Mouse (Mus musculus) layer of hippocampus, postnatal 10 days (tissue): ENCODE data around the gene Zfp128. TPM values are rescaled to one million over a fixed set of nuclear protein-coding genes. Genes with fewer than 3 reads are reported as not detected.
"Not testable (repeated sequence)": the region's sequence is repeated elsewhere in the genome, so short reads cannot be mapped to it uniquely, and the experiment has no call there.

Experiments used
- DNase-seq, 2 experiments: peaks; one replicate each; pipeline ENCODE4 v3.0.0; 2021; ENCODE audit warnings: low spot score in 2 of 2
- total RNA-seq, 2 experiments: library from RNA; stranded (reverse); gene quantifications; 2 replicates each; pipeline ENCODE4 v1.2.3; 2021

Gene Zfp128
- total RNA-seq, 2 experiments from 2014 or later = 6.0 to 8.9 TPM

GRCm38 (mm10) chr7:12921705-12922465 is 40.9 kb downstream of the Zfp128 start, which contains the start of gene Rps5:
Gene Rps5, plus strand, starts transcription at chr7:12922290.
- peak; percentile 98 for DNase-seq

DNA sequence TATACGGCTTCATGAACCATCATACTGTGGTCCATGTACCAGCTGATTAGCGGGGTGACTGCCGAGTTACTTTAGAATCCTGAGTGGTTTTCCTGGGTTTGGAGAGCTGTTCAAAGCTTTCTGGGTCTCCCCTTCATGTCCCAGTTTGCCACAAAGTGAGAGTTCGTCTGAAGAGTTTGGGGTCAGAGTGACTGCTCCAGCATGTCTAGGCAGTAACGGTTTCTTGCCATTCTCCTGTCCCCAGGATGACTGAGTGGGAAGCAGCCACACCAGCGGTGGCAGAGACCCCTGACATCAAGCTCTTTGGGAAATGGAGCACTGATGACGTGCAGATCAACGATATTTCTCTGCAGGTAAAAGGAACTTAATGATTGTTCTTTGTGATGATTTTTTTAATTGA is 41.8 kb downstream of the Zfp128 start:
- no peak for DNase-seq

DNA sequence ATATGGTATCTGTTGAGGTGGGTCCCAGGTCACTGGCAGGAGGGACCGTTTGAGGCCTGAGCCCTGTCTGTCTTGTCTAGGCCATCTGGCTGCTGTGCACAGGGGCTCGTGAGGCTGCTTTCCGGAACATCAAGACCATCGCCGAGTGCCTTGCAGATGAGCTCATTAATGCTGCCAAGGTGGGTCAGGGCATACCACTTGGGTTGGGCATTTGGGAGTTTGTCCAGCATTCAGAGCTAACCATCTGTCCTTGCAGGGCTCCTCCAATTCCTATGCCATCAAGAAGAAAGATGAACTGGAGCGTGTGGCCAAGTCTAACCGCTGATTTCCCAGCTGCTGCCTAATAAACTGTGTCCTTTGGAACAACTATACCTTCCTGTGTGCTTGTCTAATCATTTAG is 45.3 kb downstream of the Zfp128 start:
- DNase-seq = no peak

GRCm38 (mm10) chr7:12927191-12927680 is 46.3 kb downstream of the Zfp128 start, which contains the start of gene Rnf225:
Gene Rnf225, plus strand, starts transcription at chr7:12927416.
- no peak for DNase-seq

DNA sequence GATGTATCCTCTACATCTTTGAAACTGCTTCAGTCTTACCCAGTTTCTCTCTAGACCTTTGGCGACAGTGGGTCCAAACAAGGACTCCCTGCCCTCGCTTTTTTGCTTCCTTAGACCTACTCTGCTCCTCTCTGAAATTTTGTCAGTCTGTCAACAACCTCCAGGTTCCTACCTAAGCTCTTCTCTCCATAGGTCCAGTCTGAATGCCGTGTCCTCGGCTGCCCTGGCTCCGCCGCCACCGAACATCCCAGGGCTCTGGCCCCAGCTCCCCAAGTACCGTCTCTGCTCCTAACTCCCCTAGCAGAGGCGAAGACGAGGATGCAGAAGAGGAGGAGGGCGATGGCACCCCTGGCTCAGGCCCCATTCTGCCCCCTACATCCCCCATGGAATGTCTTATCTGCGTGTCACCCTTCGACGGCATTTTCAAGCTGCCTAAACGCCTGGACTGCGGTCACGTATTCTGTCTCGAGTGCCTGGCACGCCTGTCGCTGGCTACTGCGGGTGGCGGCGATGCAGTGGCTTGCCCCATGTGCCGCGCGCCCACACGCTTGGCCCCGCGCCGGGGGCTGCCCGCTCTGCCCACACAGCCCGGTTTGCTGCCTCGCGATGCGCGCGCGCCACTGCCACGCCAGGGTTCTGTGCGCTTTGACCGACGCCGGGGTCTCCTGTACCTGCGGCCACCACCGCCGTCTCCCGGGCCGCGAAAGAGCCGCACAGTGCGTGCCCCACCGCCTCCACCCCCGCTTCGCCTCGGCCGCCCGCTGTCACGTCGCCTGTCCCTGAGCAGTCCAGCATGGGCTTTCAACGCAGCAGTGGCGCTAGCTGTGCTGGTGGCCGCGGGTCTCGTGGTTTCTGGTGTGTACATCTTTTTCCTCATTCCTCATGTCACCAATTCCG is 47.0 kb downstream of the Zfp128 start:
- peak; percentile 40 to 48 for DNase-seq

- DNase-seq = no peak
These were observed 52.7 kb downstream of the Zfp128 start for GRCm38 (mm10) chr7:12933615-12934140.

- DNase-seq = no peak
These were observed 53.8 kb downstream of the Zfp128 start for GRCm38 (mm10) chr7:12934808-12935207.

GRCm38 (mm10) chr7:12937254-12937803 is 56.4 kb downstream of the Zfp128 start:
- DNase-seq = not testable (repeated sequence)

- no peak for DNase-seq
These were observed 59.6 kb downstream of the Zfp128 start for GRCm38 (mm10) chr7:12940599-12940998.

Other genes with a start within 250 kb of the Zfp128 start
- not detected for gene Vmn2r54, start 240.9 kb upstream of the Zfp128 start, total RNA-seq
- gene Vmn2r55, start 196.2 kb upstream of the Zfp128 start, total RNA-seq = not detected
- under 1 TPM; 0.07 to 0.09 TPM for gene Vmn2r56, start 146.2 kb upstream of the Zfp128 start, total RNA-seq
- 10 to 100 TPM; 19.9 to 25.0 TPM for gene Zscan18, start 77.5 kb upstream of the Zfp128 start, total RNA-seq
- gene Zfp329, start 62.3 kb upstream of the Zfp128 start, total RNA-seq = 10 to 100 TPM; 21.7 to 22.3 TPM
- 10 to 100 TPM; 13.6 to 21.8 TPM for gene Zfp110, start 46.4 kb upstream of the Zfp128 start, total RNA-seq
- 10 to 100 TPM; 12.1 to 13.1 TPM for gene Zscan22, start 16.6 kb downstream of the Zfp128 start, total RNA-seq
- gene Rps5, start 41.1 kb downstream of the Zfp128 start, total RNA-seq = 100 to 1,000 TPM; 535 to 542 TPM
- gene Rnf225, start 46.2 kb downstream of the Zfp128 start, total RNA-seq = 1 to 10 TPM; 1.2 TPM
- 10 to 100 TPM; 14.7 to 15.7 TPM for gene Zfp324, start 84.7 kb downstream of the Zfp128 start, total RNA-seq
- 1 to 10 TPM; 7.1 to 7.7 TPM for gene Zfp446, start 96.7 kb downstream of the Zfp128 start, total RNA-seq
- not detected for gene Slc27a5, start 117.0 kb downstream of the Zfp128 start, total RNA-seq
- 100 to 1,000 TPM; 279 to 301 TPM for gene Trim28, start 117.9 kb downstream of the Zfp128 start, total RNA-seq
- gene Zbtb45, start 128.9 kb downstream of the Zfp128 start, total RNA-seq = 10 to 100 TPM; 25.8 to 27.3 TPM
- 100 to 1,000 TPM; 133 to 151 TPM for gene Chmp2a, start 153.6 kb downstream of the Zfp128 start, total RNA-seq
- gene Ube2m, start 157.1 kb downstream of the Zfp128 start, total RNA-seq = 100 to 1,000 TPM; 198 to 220 TPM
- gene Mzf1, start 173.6 kb downstream of the Zfp128 start, total RNA-seq = 10 to 100 TPM; 14.3 to 17.7 TPM
- gene Vmn1r85, start 214.0 kb downstream of the Zfp128 start, total RNA-seq = not detected
- not detected for gene Vmn1r86, start 238.7 kb downstream of the Zfp128 start, total RNA-seq